Mouse (Mus musculus) kidney, postnatal 14 days (tissue): ENCODE data around the gene Rnf181.

ENCODE experiments used
- DNase-seq: peaks from one replicate; pipeline ENCODE4 v3.0.0; 2022; ENCODE audit warnings: mixed read lengths

Rnf181 gene

DNA sequence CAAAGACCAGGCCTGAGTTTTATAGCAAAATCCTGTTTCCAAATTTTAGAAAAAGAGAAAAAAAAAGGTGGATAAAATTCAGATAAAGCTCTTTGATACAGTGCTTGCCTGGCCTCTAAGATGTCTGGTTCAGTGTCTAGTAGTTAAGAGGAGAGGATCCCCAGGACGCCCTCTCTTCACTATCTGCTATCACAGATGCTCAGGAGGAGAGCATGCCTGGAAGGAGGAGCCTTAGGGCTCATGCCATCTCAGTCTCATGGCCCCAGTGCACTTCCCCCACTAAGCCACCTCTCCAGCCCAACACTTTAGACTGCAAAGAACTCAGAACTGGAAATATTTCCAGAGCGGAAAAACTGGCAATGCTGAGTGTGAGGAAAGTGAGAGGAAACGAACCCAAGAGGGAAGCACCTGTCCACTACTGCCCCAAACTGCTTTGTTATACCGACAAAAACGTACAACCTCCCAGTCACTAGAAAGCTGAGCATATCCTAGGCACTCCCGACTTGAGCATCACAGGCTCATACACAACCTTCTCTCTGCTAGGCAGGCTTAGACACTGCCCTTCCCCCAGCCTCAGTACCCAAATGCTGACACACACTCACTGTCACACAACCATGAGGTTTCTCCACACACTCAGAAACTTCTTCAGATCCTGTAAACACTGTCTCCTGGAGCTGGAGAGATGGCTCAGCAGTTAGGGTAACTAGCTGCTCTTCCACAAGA is 42.8 kb downstream of the Rnf181 start:
- no peak for DNase-seq

DNA sequence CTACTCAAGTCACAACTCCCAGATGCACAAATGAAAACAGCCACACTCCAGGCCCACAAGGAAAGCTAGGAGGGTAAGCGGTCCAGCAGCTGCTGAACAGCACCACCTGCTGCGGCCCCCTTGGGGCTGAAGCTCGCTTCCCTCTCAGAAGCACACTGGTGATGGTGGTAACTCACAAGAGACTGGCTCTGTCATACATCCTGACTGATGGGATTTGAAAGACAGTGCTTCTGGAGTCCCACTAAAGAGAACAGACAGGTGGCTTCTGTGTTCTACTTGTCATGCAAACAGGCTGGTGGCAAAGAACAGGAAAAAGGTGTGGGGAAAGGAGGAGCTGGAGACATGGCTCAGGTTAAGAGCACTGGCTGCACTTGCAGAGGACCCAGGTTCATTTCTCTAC is 43.8 kb downstream of the Rnf181 start:
- no peak for DNase-seq

DNA sequence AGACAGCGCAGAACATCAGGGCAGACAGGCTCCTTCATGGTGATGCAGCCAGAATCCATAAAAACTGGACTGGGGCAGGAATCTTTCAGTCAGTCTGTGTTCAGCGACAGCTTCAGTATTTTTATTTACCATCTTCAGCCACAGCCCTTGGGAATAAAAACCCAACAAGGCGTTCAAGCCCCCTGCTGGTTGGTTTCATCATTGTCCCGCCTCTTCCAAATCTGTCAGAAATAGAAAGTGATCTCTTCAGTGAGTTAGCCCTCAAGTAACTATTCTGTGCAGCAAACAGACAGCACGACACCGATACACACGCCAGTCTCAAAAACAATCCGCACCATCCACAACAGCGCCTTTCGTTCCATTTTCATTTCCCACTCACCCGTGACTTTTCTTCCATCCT is 47.7 kb downstream of the Rnf181 start:
- DNase-seq, result peak; percentile 59

DNA sequence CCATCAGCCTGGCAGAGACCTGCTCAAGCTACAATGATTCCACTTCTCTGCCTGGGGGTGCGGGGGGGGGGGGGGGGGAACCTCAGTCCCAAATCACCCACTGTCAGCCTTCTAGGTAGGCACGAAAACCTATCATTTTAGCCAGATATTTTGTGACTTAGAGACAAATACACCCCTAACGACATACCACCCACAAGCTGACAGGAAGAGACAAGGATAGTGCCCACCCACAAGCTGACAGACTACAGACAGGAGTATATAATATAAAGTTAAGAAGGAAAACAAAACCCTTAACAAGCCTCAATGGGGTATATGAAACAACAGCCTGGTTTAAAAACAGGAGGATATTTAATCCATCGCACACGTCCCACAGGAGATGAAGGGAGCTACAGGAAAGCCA is 48.3 kb downstream of the Rnf181 start:
- no peak for DNase-seq

DNA sequence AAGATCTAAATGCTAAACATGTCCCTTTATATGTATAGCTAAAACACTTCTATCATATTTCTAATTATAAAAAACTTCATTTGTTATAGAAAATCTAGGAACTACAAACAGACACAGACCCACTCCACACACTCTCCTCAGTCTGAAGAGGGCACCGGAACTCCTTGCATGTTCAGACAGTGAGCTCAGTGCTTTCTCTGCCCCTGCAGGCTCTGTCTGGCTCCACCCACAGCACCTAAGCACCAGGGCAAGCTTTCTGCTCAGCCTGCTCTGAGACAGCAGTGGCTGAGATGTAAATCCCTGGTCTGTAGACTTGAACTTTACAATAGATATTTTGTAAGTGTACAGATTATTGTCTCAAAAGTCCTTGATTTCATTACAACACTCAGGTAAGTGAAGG is 50.7 kb downstream of the Rnf181 start:
- no peak for DNase-seq

DNA sequence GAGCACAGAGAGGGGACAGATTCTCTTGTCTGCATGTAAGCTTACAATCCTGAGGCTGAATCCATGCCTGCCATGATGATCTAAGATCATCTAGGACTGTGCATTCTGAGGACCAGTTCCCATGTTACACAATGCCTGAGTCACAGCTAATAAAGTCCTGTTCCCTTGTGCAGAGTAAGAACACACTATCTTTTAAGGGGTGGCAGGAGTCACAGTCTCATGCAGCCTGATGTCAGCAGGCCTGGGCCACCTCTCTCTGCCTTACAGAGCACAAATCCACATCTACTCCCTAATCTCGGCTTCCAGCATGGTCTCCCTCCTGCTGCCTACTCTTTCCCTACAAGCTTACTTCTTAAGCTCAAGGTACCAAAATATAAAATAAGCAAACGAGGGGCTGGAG is 51.4 kb downstream of the Rnf181 start:
- DNase-seq, result no peak

DNA sequence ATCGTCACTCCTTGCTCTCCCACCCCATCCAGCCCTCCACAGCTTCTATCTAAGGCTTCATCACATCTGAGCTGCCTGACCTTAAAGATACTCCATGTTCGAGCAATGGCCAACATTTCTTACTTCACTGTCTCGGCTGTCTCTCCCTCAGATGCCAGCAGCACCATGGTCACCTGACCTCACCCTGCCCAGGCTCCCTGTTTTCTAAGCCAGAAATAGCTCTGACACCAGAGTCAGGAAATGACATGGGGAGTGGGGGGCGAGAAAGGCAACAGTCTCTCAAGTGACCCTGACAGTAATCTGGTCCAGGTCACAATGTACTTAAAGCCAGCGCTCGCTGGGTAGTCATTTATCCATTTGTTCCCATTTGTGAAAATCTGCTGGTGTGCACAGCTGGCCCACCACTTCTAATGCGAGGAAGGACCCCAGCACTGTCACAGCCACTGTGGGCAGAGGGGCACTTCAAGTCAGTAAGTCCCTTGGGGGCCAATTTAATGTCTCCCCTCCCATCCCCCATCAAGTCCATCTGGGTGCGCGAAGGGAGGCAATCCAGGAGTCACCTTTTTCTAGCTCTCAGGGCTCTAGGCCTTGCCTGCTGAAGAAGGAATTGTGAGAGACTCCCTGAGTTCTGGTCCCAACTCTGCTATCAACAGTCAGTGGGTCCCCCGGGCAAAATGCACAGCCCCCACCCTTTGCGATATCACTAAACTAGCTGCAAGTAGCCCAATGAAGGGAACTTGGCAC is 53.5 kb downstream of the Rnf181 start:
- DNase-seq, result no peak

DNA sequence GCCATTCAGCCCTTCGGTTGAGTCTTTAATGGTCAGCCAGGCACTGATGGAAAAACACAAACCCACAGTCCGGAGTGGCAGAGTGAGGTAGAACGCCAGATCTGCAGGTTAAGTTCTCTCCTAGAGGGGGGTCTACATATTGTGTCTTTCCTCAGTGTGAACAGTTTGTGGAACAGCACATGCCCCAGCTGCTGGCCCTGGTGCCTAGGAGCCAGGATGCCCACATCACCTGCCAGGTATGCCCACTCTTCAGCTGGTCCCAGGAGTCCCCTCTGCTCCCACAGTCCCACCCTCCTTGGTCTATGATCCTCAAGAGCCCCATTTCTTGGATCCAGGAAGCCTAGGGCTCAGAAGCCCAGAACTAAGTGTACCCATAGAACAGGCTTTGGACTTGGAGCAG is 54.6 kb downstream of the Rnf181 start:
- no peak for DNase-seq
